Mouse (Mus musculus) right cerebral cortex, adult 2 months (tissue): ENCODE data around the gene Fgf14.
"Not testable (repeated sequence)": the region's sequence is repeated elsewhere in the genome, so short reads cannot be mapped to it uniquely, and the experiment has no call there.

ENCODE experiments used
- DNase-seq, 2 experiments: peaks; one replicate each; pipeline ENCODE4 v3.0.0; 2021 to 2022; ENCODE audit warnings: low spot score in 2 of 2

The Fgf14 gene

GRCm38 (mm10) chr14:124485261-124485660 lies 191.7 kb downstream of the Fgf14 start:
- no peak for DNase-seq

DNA sequence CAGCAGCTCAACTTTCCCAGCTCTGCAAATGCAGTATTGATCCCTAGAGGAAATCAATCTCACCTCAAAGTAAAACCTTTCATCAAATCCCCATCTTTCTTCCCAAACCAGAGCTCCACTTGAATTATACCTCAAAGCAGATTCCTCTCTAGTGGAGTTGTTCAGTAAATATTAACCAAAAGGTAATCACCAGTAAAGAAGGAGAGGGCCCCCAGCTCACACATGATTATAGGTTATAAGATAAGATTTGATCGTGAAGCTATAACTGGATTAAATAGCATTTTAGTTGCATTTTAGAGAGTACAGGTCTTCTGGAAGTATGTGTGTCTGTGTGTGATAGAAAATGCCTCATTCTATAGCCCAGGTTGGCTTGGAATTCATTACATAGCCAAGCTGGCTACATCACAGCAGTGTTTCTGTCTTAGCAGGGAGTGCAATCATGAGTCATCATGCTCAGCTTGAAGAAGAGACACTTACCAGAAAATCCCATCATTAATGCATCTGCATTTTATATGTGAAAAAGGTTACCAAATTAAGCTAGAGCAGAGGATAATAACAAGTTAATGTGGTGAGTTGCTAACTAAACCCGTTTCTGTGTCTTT lies 202.8 kb downstream of the Fgf14 start:
- peak in 1 of 2 experiments; percentile 15 for DNase-seq

GRCm38 (mm10) chr14:124470909-124471308 lies 206.0 kb downstream of the Fgf14 start:
- DNase-seq, result no peak

GRCm38 (mm10) chr14:124455120-124455519 lies 221.8 kb downstream of the Fgf14 start:
- no peak for DNase-seq

GRCm38 (mm10) chr14:124446096-124446840 lies 230.7 kb downstream of the Fgf14 start:
- no peak for DNase-seq

DNA sequence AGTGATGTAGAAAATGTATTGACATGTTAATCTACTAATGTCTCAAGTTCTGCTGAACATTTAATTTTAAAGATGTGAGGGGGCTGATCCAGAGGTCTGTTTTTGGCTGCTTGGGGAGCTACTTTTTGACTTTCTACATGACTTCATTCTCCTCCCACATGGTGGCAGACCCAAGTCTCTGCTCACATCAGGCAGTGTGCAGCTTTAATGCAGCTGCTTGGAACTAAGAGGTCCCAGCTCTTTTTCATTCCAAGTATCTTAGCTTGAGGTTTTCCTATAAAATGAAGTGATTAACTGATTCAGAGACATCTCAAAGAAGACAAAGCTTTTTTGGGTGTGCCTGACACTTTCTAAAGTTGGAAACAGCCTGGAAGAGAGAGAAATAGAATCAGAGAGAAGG lies 232.1 kb downstream of the Fgf14 start:
- peak; percentile 21 to 32 for DNase-seq

DNA sequence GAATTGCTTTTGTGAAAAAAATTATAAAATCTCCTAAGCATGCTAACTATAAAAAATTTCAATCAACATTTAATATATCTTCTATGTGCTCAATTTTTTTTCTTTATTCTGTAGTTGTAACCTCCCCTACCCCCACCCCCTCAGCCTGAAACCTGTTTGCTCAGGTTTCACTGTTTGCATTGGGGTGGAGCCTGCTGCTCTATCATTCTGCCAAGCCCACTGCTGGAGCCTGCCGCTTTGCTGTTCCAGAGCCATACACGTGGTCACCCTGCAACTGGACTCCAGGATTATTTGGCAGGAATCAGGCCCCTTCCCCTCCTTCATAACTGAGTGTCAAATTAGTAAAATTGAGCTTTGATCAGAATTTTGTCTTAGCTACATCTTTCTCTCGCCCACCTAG lies 237.6 kb downstream of the Fgf14 start:
- not testable (repeated sequence) for DNase-seq

- no peak for DNase-seq
Measured at GRCm38 (mm10) chr14:124411890-124412289, 265.0 kb downstream of the Fgf14 start.

- DNase-seq, result peak in 1 of 2 experiments; percentile 26
Measured at GRCm38 (mm10) chr14:124410945-124411344, 266.0 kb downstream of the Fgf14 start.

- no peak for DNase-seq
Measured at GRCm38 (mm10) chr14:124328391-124328790, 348.5 kb downstream of the Fgf14 start.

DNA sequence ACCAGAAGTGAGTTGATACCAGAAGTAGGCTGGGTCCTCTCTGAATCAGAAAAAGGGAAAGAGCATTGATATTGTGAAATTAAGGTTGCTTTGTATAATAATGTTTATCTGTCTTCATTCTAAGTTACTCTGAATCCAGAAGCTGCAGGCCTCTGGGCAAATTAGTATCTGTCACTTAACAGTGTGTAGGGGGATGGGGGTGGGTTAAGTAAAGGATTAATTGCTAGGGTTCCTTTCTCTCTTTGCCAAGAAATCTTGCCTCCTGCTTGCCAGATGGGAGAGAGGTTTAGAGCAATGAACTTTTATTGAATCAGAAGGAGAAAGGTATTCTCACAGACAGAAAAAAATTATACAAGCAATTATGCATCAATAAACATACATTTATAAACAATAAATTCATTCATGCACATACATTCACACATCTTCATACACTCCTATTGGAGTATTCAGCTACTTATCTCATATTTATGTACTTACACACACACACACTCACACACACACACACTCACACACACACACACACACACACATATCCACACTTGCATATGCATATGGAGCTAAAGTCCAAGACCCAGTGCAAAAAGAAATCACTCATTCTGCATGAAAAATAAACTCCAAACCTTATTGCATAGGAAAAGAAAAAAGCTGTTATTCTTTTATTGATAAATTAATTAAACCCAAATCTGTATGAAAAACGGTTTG lies 357.8 kb downstream of the Fgf14 start:
- no peak for DNase-seq

DNA sequence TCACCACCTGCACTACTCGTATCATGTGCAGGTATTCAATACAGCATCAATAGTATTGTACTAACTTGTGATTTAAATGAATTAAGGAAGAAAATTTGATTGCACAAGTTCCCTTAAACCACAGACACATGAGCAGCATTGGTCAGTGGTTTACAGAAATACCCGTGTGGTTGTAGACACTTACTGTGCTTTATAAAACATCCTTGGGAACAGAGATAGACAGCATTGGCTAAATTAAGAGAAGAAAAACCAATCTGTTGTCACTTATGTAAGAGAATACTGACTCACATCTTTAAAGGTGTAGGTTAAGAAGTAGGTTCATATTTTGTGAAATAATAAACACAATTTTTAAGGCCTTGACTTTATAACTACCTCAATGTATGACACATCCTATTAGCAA lies 361.4 kb downstream of the Fgf14 start:
- no peak for DNase-seq

DNA sequence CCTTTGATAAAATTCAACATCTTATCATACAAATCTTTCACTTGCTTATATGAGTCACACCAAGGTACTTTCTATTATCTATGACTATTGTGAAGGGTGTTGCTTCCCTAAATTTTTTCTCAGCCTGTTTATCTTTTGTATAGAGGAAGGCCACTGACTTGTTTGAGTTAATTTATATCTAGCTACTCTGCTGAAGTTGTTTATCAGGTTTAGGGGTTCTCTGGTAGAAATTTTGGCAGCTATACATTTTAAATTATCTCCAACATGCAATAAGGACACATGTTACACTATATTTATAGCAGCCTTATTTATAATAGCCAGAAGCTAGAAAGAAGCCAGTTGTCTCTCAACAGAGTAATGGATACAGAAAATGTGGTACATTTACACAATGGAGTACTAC lies 389.9 kb downstream of the Fgf14 start:
- no peak for DNase-seq

- DNase-seq, result no peak
Measured at GRCm38 (mm10) chr14:124278384-124278944, 398.5 kb downstream of the Fgf14 start.

DNA sequence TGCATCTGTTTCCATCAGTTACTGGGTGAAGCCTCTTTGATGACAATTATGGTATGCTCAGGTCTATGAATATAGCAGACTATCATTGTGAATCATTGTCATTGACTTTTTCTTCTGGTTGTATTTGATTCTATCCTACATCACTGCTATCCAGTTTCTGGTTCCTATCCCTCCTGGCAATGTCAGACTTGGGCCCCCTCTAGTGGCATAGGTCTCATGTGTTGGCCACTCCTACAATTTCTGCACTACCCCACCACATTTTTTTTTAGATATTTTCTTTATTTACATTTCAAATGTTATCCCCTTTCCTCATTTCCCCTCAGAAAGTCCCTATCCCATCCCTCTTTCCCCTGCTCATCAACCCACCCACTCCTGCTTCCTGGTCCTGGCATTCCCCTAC lies 409.9 kb downstream of the Fgf14 start:
- no peak for DNase-seq

- no peak for DNase-seq
Measured at GRCm38 (mm10) chr14:124264541-124265059, 412.3 kb downstream of the Fgf14 start.

GRCm38 (mm10) chr14:124263199-124263598 lies 413.7 kb downstream of the Fgf14 start:
- peak; percentile 19 to 40 for DNase-seq

- no peak for DNase-seq
Measured at GRCm38 (mm10) chr14:124247517-124247916, 429.4 kb downstream of the Fgf14 start.

GRCm38 (mm10) chr14:124223445-124223844 lies 453.5 kb downstream of the Fgf14 start:
- DNase-seq, result no peak

- peak; percentile 40 to 46 for DNase-seq
Measured at GRCm38 (mm10) chr14:124222447-124222846, 454.5 kb downstream of the Fgf14 start.

DNA sequence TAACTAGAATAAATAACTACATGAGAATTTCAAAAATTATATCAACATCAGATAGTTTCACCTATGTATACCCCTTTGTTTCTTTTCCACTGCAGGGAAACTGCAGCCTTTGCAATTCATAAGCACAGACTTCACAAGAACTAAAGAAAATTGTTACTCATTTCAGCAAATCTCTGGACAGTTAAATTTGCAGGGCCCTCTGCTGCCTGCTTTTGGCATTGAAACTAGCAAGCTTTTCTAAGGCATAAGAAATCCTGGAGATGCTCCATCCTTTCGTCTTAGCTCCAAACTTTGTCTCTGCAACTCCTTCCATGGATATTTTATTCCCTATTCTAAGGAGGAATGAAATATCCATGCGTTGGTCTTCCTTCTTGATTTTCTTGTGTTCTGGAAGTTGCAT lies 455.9 kb downstream of the Fgf14 start:
- peak; percentile 13 to 35 for DNase-seq

DNA sequence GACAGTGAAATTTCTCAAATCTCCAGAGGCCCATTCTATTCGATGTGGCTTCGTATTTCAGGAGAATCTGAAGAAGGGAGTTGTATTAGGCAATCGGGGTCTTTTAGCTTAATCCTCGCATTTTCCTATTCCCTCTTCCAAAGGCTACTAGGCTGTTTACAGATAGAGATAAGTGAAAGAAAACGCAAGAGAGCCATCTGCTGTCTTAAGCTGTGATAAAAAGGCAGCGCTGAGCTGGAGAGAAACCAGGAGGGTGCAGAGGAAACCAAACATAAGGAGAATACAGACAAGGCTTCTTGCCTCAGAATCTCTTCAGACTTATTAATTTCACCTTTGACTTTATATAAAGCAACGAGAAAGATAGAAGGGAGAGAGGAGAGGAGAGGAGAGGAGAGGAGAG lies 481.1 kb downstream of the Fgf14 start:
- peak; percentile 52 to 61 for DNase-seq
